Mouse (Mus musculus) liver, postnatal 0 days (tissue): Measurements from ENCODE around the gene Acly.

ENCODE experiments used
- CTCF ChIP-seq: sonication (generic); IDR thresholded peaks from 2 replicates; pipeline ENCODE4 v1.5.1; 2016; ENCODE audit warnings: antibody characterized with exemption, low read depth
- EP300 ChIP-seq: IDR thresholded peaks from 2 replicates; pipeline ENCODE4 v1.6.1; 2016; ENCODE audit warnings: antibody characterized with exemption, low read depth, mild to moderate bottlenecking

- TF ChIP-seq CTCF = no peak
- TF ChIP-seq EP300 = no peak
Measured at GRCm38 (mm10) chr11:100561748-100562147, 33.9 kb upstream of the Acly start.
